Mouse (Mus musculus) heart, adult 8-10 months (tissue): Measurements from ENCODE around the gene Fgf12. TPM values are rescaled to one million over a fixed set of nuclear protein-coding genes. Genes with fewer than 3 reads are reported as not detected.

Experiments
- DNase-seq: peaks from one replicate; pipeline ENCODE4 v3.0.0; 2022; ENCODE audit warnings: low spot score
- total RNA-seq, 4 experiments: library from RNA; stranded (reverse); gene quantifications; 2 replicates each; pipeline ENCODE4 v1.2.4; 2022

Gene Fgf12
- total RNA-seq: 10 to 100 TPM in 3 of 4 experiments, 1 to 10 TPM in 1; 9.0 to 15.3 (median 13.0) TPM

DNA sequence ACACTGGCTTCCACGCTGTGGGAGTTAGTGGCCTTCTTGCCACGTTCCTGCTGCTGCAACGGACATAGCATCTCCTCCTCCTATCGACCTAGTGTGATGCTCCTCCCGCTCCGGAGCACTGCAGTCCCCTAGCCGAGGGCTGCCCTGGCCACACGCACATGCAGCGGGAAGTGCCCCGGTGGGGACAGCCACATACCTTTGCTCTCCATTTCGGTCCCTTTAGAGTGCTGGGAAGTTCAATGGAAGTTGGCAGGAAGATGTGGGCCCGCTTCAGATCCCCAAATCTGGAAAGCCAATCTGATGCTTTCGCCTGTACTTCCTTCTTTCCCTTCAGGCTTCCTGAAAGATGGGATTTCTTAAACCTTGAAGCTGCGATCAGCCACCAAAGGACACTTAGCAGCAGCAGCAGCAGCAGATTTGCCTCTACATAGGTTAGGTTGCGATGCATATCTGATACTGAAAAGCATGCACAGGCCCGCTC is at the start of gene Fgf12:
Gene Fgf12, minus strand, starts transcription at position 431 of the 481 bp plus-strand sequence.
- no peak for DNase-seq

- peak; percentile 2 for DNase-seq
These were observed 40.2 kb upstream of the Fgf12 start for GRCm38 (mm10) chr16:28793115-28793514.

GRCm38 (mm10) chr16:28770276-28770675 is 17.4 kb upstream of the Fgf12 start:
- no peak for DNase-seq

GRCm38 (mm10) chr16:28761417-28761976 is 8.6 kb upstream of the Fgf12 start:
- DNase-seq: no peak

DNA sequence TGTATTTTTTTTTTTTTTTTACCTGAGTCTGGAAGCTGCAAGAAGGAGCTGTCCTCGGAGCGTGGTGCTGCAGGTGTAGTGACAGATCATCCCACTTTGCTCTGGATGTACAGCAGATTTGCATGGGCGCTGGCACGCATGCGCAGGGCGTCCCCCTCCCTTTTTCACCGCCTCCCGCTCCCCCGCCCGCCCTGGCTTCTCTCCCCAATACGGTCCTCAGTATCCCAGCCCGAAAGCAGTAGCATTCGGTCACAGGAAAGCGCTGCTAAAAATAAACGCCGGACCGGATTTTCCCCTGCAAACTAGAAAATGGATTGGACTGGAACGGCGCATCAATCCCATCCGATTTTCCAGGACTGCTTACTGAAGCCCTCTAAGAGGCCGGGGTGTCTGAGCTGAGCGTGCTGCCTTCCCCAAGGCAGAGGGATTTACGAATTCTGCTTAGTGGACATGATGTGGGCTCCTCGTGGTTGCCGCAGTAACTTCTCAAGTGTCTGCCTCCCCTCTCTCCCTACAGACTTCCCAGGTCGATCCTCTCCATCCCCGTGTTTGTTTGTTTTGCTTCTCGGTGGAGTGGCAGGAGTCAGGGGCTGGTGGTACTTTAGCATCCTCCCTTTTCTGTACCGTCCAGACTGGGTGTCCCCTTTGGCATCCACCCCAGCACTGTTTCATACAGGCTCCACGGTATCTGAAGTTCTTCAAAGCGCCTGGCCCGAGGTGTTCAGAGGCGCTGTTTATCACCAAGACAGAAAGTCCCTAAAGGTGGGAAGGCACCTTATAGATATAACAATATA is 453 bp upstream of the Fgf12 start:
- peak; percentile 24 for DNase-seq

- DNase-seq: no peak
These were observed 18.4 kb downstream of the Fgf12 start for GRCm38 (mm10) chr16:28734461-28734860.

DNA sequence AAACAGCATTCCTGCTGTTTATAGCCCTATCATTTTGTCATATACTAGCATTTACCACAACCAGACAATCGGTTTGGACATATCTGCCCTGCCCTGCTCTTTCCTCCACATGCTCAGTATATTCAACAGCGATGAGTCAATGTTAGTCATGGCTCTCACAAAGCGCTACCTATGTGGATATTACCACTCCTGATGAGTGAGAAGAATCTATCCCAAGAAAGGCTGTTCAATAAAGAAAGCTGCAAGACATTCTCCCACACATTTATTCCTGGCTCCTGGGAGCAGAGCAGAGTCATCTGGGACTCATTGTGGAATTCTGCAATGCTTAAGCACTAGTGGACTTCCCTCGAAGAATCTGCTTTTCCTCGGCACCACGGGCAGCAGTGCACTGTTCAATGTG is 26.1 kb downstream of the Fgf12 start:
- DNase-seq: no peak

DNA sequence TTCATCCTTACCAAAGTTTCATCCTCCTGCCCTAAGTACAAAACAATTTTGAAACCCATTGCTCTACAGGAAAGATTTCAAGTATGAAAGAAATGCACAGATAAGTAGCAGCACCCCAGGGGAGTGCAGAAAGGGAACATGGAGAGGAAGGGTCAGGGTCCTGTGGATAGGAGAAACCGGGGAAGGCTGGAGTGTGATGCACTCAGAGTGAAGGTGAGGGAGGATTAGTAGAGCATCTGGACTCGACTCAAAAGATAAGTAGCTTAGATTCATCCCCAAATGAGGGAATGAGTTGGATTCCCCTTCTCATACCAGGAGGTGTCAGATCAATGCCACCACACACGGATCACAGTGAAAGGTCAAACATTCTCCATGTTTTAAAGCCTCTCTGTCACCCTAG is 46.2 kb downstream of the Fgf12 start:
- DNase-seq: no peak

- no peak for DNase-seq
These were observed 52.5 kb downstream of the Fgf12 start for GRCm38 (mm10) chr16:28700346-28700745.

GRCm38 (mm10) chr16:28696851-28697250 is 56.0 kb downstream of the Fgf12 start:
- DNase-seq: no peak

- peak; percentile 9 for DNase-seq
These were observed 58.6 kb downstream of the Fgf12 start for GRCm38 (mm10) chr16:28694113-28694899.

GRCm38 (mm10) chr16:28688861-28689385 is 63.9 kb downstream of the Fgf12 start:
- DNase-seq: no peak

DNA sequence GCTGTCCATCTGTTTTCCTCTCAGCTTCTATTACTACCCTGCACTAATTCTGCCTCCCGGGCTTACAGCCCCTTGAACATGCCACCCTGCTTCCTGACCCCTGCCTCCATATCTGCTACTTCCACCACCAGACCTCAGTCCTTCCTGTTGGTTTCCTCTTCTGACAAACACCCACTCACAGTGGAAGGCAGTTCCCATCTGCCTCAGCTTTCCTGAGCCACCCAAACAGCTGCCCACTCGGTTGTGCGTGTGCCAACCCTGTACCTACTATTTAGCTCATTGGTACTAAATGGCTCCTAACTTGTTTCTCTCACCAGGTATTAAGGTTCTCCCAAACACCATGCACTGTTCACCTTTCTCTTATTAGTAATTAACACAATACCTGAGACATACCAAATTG is 71.2 kb downstream of the Fgf12 start:
- DNase-seq: no peak

GRCm38 (mm10) chr16:28668815-28669347 is 84.0 kb downstream of the Fgf12 start:
- no peak for DNase-seq

DNA sequence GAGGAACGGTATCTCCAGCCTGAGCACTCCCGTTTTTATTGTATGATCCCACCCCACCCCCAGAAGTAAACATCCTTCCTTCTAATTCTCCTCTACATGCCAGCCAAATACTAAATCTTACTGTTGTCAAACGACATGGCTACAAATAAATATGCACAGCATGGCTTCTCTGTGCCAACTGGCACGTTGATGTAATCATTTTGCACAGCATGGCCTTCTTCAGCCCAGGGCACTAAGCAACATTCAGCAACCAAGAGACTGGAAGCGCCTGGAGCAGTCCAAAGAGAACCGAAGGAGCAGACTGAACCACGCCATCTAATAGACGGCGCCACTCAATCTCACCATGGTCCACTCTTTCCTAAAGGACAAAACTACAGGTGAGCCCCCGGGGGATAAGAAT is 100.2 kb downstream of the Fgf12 start:
- DNase-seq: no peak

GRCm38 (mm10) chr16:28650589-28650988 is 102.3 kb downstream of the Fgf12 start:
- no peak for DNase-seq

DNA sequence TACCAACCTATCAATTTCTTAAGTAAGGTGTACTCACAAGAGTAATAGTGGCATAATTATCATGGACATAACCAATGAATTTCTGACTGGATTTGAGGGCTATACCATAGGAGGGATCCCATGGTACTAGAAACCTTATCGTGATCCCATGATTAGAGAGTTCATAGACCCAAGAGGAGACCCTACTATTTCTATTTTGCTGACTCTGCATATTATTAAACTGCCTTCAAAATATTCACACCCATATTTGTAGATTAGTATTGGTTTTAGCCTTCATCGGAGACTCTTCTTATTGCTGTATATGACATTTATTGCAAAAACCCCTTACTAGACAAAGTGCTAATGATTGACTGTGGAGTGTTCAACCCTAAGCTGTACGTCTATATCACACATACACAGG is 107.8 kb downstream of the Fgf12 start:
- DNase-seq: no peak

DNA sequence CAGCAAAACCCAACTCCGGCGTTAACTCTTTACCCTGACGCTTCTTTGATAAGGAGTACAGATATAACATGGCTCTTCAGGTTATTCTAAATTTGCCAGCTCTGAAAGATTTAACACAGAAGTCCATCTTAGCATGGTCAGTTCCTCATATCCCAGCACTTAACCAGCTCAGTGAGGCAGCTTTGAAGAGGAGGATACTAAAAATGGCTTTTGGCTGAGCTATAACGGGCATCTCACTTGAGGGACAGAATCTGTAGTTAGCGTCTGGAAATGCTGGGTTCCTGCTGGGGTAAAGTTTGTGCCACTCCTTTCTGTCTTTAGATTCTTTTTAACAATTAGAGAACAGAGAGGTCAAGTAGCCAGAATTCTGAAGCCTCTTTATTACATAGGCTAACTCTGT is 121.1 kb downstream of the Fgf12 start:
- peak; percentile 4 for DNase-seq

- DNase-seq: no peak
These were observed 121.9 kb downstream of the Fgf12 start for GRCm38 (mm10) chr16:28630771-28631484.

GRCm38 (mm10) chr16:28626259-28626658 is 126.6 kb downstream of the Fgf12 start:
- no peak for DNase-seq

DNA sequence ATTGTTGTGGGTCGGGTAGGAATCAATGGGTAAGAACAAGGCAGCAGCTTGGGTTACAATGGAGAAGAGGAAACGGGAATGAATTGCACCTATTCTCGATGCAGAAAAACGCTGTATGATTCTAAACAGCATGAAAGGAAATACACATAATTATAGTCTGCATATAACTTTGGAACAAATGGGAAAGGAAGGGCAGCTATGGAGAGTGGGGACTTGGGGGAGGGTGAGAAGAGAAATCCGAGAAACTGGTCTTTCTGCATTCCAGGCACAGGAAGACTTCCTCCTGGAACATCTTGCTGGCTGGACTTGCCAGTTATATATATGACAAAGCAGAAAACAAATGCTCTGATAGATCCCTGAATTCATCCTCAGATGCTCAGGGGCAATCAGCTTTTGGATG is 127.2 kb downstream of the Fgf12 start:
- DNase-seq: no peak
